ENCODE assay signal across 18 mouse cellular contexts in genomic region chrX:73977783-73978182, GRCm38 (mm10). TPM values are rescaled to one million over a fixed set of nuclear protein-coding genes. Genes with fewer than 3 reads are reported as not detected.
DNase-seq lines count a peak whose midpoint lies in the region; ATAC-seq and TF ChIP-seq lines count a peak whose summit lies in the region.
"Had no signal": no experiment of that assay in that cellular context is flagged by ENCODE, and none has a peak within 500 bp of the region (broad histone marks: within the 10 kb centered on the region; RNA-seq: fewer than 3 reads in every experiment).

No protein-coding gene starts in this region.

- in situ Hi-C loops in CH12.LX (cut with MboI; ENCODE audit: low pct_ligation_motif_present, low pct_unique_long_range_greater_than_20kb, low sequenced_read_pairs) = no loop called here

- no peaks in the 10 kb centered on the region for H3K27me3 ChIP-seq in CH12.LX (replicated peaks)
- H3K27me3 ChIP-seq in hindbrain, embryonic 14.5 days (ENCODE audit: control insufficient read depth, insufficient read depth, low read length) = no peaks in the 10 kb centered on the region

- no peak for TF ChIP-seq EP300 in CH12.LX (IDR thresholded peaks at IDR 0.05; ENCODE audit: low read length)

- dilution Hi-C loops in CH12.LX (cut with MboI; ENCODE audit: extremely low pct_ligation_motif_present, extremely low pct_unique_long_range_greater_than_20kb, low sequenced_read_pairs) = no loop called here

- H3K9ac ChIP-seq in CH12.LX (ENCODE audit: insufficient read depth, low read depth) = no peak overlapping the region
- no peak overlapping the region for H3K9ac ChIP-seq in hindbrain, embryonic 14.5 days

- peak; percentile 52 for TF ChIP-seq POLR2A in CH12.LX (IDR thresholded peaks at IDR 0.05; ENCODE audit: low read depth, low read length)

- no peaks in the 10 kb centered on the region for H3K79me2 ChIP-seq in CH12.LX (replicated peaks; ENCODE audit: control insufficient read depth, extremely low read depth, insufficient read depth, poor library complexity, severe bottlenecking)

- no peak overlapping the region for H3K4me2 ChIP-seq in CH12.LX (ENCODE audit: insufficient read depth, low read depth, poor library complexity, severe bottlenecking)
- no peak overlapping the region for H3K4me2 ChIP-seq in hindbrain, embryonic 14.5 days (replicated peaks)

- 100% methylated on average over 1 of the region's 1 CpGs for WGBS in hindbrain, embryonic 14.5 days

- DNase-seq in CH12.LX (ENCODE audit: extremely low read depth) = no peak
- DNase-seq in hindbrain, embryonic 14.5 days (ENCODE audit: low spot score) = no peak
- DNase-seq: adrenal gland, adult 2 months; adrenal gland, adult 8-10 months; adrenal gland, postnatal 10 days; adrenal gland, postnatal 14 days; adrenal gland, postnatal 25 days; adrenal gland, postnatal 36 days; B cell, adult 2 months; cerebellum, adult 11 months; cerebellum, adult 11-12 months; cerebellum, adult 18-20 months; cerebellum, adult 2 months; cerebellum, adult 8-10 months had no signal

- H3K4me3 ChIP-seq in CH12.LX (replicated peaks in 1 of 3; ENCODE audit: low read depth in 2 of 3, low read length in 2 of 3, poor library complexity in 1 of 3) = no peak overlapping the region
- H3K4me3 ChIP-seq in hindbrain, embryonic 14.5 days (replicated peaks; ENCODE audit: low read length) = no peak overlapping the region

- no peaks in the 10 kb centered on the region for H3K9me3 ChIP-seq in CH12.LX (replicated peaks; ENCODE audit: low read length)
- no peaks in the 10 kb centered on the region for H3K9me3 ChIP-seq in hindbrain, embryonic 14.5 days (ENCODE audit: control insufficient read depth, low read length)
- H3K9me3 ChIP-seq: G1E had no signal

- TF ChIP-seq CTCF in CH12.LX (conservative IDR thresholded peaks at IDR 0.05 in 1 of 2, IDR thresholded peaks at IDR 0.05 in 1 of 2; ENCODE audit: low read depth in 2 of 2, low read length in 2 of 2) = no peak

- no peak for ATAC-seq in hindbrain, embryonic 14.5 days (ENCODE audit: low FRiP score)
- ATAC-seq: activated CD4-positive, CD25-positive, alpha-beta regulatory T cell, adult 4 months; CD4-positive, CD25-positive, alpha-beta regulatory T cell, adult 4 months; Patski had no signal

- H3K36me3 ChIP-seq in CH12.LX (replicated peaks in 1 of 2; ENCODE audit: control insufficient read depth in 1 of 2, insufficient read depth in 1 of 2, low read length in 1 of 2) = no peaks in the 10 kb centered on the region
- H3K36me3 ChIP-seq in hindbrain, embryonic 14.5 days (replicated peaks; ENCODE audit: control insufficient read depth, insufficient read depth) = no peaks in the 10 kb centered on the region
- H3K36me3 ChIP-seq: G1E had no signal

- no peak for TF ChIP-seq RAD21 in CH12.LX (IDR thresholded peaks at IDR 0.05; ENCODE audit: low read depth, low read length)

- peaks cover 15 to 36% of the 10 kb centered on the region in 2 experiments; a peak in 3 of 4 replicates for H3K4me1 ChIP-seq in CH12.LX (ENCODE audit: control insufficient read depth in 1 of 2, insufficient read depth in 2 of 2)
- no peaks in the 10 kb centered on the region for H3K4me1 ChIP-seq in hindbrain, embryonic 14.5 days (replicated peaks; ENCODE audit: control insufficient read depth, insufficient read depth, low read length)

- no peak overlapping the region for H3K27ac ChIP-seq in CH12.LX (ENCODE audit: insufficient read depth, low read depth)
- H3K27ac ChIP-seq in hindbrain, embryonic 14.5 days = no peak overlapping the region

TF ChIP-seq in CH12.LX, 34 proteins besides CTCF, POLR2A, EP300 and RAD21:
- TF ChIP-seq ZMIZ1 (IDR thresholded peaks at IDR 0.05; ENCODE audit: low read depth, low read length) = peak; percentile 97
- no peak for TF ChIP-seq NRF1 (IDR thresholded peaks at IDR 0.05; ENCODE audit: low read depth, low read length)
- TF ChIP-seq NELFE (IDR thresholded peaks at IDR 0.05; ENCODE audit: low read depth, low read length) = peak; percentile 35; the same call in 1 of the 2 replicates
TF ChIP-seq in CH12.LX: peak in this region for 2.

RNA-seq across cellular contexts. Expression of gene Hcfc1, which starts 11.6 kb away (rescaled TPM):
- total RNA-seq in CH12.LX (2012; rRNA removed) = 58.5 and 61.6 TPM in 2 replicates
- total RNA-seq in CH12.LX (2014; rRNA removed) = 32.9 and 37.6 TPM in 2 replicates
- polyA plus RNA-seq in CH12.LX (2012; ENCODE audit: insufficient read length, low read depth) = 78.1 and 98.2 TPM in 2 replicates
- polyA plus RNA-seq in hindbrain, embryonic 14.5 days (2014; fragmentation: Nextera tagmentation; extraction: Ambion mirVana) = 55.3 and 57.3 TPM in 2 replicates

RNA-seq across cellular contexts. Expression of gene Irak1, which starts 45.9 kb away (rescaled TPM):
- total RNA-seq in CH12.LX (2012; rRNA removed) = 38.8 and 40.0 TPM in 2 replicates
- 25.3 and 27.7 TPM in 2 replicates for total RNA-seq in CH12.LX (2014; rRNA removed)
- polyA plus RNA-seq in CH12.LX (2012; ENCODE audit: insufficient read length, low read depth) = 63.1 and 77.8 TPM in 2 replicates
- polyA plus RNA-seq in hindbrain, embryonic 14.5 days (2014; fragmentation: Nextera tagmentation; extraction: Ambion mirVana) = 30.9 and 31.2 TPM in 2 replicates

RNA-seq across cellular contexts. Expression of gene Renbp, which starts 47.1 kb away (rescaled TPM):
- 38.5 and 43.4 TPM in 2 replicates for total RNA-seq in CH12.LX (2012; rRNA removed)
- 24.7 and 25.2 TPM in 2 replicates for total RNA-seq in CH12.LX (2014; rRNA removed)
- polyA plus RNA-seq in CH12.LX (2012; ENCODE audit: insufficient read length, low read depth) = 64.7 and 66.3 TPM in 2 replicates
- polyA plus RNA-seq in hindbrain, embryonic 14.5 days (2014; fragmentation: Nextera tagmentation; extraction: Ambion mirVana) = 11.3 and 15.4 TPM in 2 replicates

RNA-seq across cellular contexts. Expression of gene Naa10, which starts 56.0 kb away (rescaled TPM):
- total RNA-seq in CH12.LX (2012; rRNA removed) (148 and 184 TPM in 2 replicates), CH12.LX (2014; rRNA removed) (152 and 166 TPM in 2 replicates)
- polyA plus RNA-seq in CH12.LX (2012; ENCODE audit: insufficient read length, low read depth) = 144 and 152 TPM in 2 replicates
- polyA plus RNA-seq in hindbrain, embryonic 14.5 days (2014; fragmentation: Nextera tagmentation; extraction: Ambion mirVana) = 86.8 and 98.0 TPM in 2 replicates

RNA-seq across cellular contexts. Expression of gene Arhgap4, which starts 56.1 kb away (rescaled TPM):
- total RNA-seq in CH12.LX (2012; rRNA removed) (13.6 and 14.3 TPM in 2 replicates), CH12.LX (2014; rRNA removed) (10.9 and 13.9 TPM in 2 replicates)
- polyA plus RNA-seq in CH12.LX (2012; ENCODE audit: insufficient read length, low read depth) = 24.1 and 24.5 TPM in 2 replicates
- polyA plus RNA-seq in hindbrain, embryonic 14.5 days (2014; fragmentation: Nextera tagmentation; extraction: Ambion mirVana) = 3.0 and 3.1 TPM in 2 replicates
